Mouse (Mus musculus): ENCODE results near the gene Rrbp1.

- TF ChIP-seq CTCF (IDR thresholded peaks at IDR 0.05): no peak
- TF ChIP-seq EP300 (IDR thresholded peaks at IDR 0.05): no peak
Observed at GRCm38 (mm10) chr2:144030791-144031190, 19.7 kb upstream of the Rrbp1 start.
